Mouse (Mus musculus) 3T3-L1 (cell line): ENCODE results near the gene Kif3b.

Experiments
- DNase-seq: peaks from one replicate; pipeline ENCODE4 v3.0.0-alpha.2; 2015; ENCODE audit warnings: low read depth, low spot score

Kif3b gene

DNA sequence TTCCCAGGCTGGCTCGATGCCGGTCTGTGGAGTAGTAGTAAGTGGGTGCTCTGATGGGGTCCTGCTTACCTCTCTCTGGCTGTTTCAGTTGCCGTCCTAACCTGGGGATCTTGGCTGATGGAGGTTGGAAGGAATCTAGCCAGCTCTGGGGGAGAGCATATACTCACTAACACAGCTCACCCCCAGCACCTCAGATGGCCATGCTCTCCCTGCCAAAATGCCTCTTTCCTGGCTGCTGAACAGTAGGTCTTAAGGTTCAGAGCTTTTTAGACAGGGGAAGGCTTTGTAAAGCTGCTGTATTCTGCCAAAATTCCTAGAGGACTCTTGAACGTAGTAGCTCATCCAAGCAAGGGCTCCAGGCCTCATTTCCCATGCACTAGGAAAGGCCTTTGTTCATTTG lies 6.6 kb downstream of the Kif3b start:
- DNase-seq = no peak

DNA sequence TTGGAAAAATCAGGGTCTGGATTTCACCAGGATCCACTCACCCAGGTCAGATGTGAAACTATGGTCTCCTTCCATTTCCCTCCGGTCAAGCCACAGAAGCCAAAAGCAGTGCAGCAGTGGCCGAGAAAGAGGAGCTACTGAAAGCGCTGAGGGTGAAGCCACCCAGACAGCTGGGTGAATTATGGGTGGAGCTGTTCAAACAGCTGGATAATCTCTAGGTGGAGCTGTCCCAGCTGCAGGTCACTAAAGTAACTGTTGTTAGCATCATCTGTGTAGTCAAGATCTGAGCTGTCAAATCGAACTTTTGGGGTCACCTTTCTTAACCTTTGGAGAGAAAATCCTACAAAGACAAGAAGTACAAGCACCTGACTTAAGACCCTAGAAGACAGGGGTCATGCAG lies 7.2 kb downstream of the Kif3b start:
- no peak for DNase-seq

DNA sequence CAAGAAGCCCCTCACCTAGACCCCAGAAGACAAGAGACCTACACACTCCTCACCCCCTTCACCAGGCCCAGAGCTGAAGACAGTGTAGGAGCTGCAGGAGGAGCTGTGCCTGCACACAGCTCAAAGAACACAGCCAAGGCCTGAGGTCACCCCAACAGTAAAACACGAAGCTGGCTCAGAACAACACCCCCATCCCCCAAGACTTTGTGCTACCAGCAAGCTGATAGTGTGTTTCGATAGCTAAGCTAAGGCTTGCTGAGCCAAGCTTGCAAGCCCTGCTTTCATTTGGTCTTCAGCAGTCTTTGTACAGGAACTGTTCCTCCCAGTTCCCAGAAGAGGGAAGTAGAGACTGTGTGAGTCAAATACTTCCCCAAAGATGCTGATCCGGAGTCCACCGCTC lies 7.7 kb downstream of the Kif3b start:
- DNase-seq = no peak

DNA sequence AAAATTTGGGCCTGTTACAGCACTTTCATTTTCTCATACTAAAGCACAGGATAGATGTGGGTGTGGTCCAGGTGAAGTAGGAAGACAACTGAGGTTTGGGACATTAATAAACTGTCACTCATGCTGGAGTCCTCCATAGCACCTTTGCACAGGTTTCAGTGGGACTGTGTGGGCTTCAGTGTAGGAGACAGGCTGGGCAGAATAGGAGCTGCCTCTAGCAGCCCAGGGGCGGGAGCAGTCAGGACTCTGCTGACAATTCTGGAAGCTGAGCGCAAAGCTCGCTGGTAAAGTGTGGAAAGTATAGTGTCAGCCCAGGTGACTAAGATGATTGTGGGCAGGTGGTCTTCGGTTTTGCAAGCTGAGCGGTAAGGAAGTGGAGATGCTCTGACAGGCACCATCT lies 9.9 kb downstream of the Kif3b start:
- DNase-seq = no peak

DNA sequence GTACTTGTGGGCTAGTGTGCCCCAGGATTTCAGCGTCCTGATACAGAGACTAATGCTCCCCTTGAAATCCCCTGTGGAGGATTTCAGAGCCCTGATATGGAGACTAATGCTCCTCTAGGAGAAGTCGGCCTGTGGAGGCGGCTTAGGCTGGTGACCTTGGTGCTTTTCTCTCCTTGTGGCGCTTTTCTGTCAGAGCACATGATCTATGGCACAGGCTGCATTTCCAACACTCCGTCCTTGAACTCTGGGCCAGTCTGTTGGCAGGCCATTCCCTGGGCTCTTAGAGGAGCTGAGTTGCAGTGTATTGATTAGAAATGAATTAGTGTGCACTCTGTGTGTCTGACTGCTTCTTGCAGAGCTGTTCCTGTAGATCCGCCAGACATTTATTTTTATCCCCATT lies 14.0 kb downstream of the Kif3b start:
- DNase-seq = no peak

DNA sequence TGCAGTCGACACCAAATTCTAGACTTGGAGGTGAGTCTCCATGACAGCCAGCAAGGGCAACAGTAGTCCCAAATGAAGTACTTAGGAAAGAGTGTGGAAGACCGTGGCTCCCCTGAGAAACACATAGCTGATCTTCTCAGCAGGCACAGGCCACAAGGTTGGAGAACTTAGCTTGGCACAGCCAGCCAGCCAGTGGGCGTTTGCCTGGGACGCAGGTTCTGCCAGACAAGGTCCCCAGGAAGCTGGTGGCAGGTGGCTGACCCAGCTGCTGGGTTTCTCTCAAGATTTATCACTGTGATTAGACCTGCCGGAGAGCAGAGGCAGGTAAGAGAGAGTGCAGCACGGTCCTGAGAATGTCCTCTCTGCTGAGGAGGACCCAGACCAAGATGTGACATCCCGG lies 17.4 kb downstream of the Kif3b start:
- no peak for DNase-seq

DNA sequence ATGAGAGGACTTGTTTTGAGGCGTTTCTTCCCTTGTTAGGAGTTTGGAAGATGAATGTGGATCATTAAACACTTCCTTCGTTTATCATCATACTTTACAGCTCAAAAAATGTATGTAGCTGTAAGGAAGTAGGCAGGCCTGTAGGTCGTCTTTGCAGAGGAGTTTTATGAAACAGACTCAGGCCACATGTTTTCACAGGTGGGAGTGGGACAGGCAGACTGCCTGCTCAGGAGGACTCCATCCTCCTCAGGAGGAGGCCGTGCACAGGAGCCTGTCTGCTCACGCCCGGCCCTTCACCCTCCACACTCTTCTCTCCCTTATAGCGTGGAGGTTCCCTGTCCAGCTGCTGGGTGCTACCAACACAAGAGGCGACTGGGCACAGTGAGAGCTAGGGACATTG lies 17.9 kb downstream of the Kif3b start:
- no peak for DNase-seq

DNA sequence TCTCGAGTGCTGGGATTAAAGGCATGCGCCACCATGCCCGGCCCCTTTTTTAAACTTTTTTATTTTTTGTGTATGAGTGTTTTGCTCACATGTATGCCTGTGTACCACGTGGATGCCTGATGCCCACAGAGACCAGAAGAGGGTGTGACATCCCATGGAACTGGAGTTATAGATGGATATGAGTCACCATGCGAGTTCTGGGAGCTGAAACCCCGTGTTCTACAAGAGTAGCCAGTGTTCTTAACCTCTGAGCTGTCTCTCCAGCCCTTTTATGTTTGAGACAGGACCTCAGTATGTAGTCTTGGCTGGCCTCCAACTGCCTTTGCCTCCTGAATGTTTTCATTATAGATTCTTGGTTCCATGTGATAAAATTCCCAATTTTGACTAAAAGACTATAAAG lies 19.0 kb downstream of the Kif3b start:
- DNase-seq = peak; percentile 96

DNA sequence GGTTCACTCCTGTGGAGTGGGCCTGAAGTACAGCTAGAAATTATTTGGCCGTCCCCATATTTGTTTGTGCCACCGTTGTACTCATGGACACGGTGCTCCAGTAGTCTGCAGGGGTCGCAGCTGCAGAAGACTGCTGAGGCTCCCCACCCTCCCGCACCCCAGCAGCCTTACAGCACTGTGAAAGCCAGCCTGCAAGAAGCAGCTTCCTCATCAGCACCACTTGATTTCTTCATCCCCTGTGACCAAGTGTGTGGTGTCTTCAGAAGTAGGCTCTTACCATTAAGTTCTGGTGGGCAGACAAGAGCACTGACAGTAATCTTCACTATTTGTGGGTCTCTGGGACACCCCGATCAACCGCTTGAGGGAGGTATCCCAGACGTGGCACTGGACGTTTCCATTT lies 21.7 kb downstream of the Kif3b start:
- no peak for DNase-seq

DNA sequence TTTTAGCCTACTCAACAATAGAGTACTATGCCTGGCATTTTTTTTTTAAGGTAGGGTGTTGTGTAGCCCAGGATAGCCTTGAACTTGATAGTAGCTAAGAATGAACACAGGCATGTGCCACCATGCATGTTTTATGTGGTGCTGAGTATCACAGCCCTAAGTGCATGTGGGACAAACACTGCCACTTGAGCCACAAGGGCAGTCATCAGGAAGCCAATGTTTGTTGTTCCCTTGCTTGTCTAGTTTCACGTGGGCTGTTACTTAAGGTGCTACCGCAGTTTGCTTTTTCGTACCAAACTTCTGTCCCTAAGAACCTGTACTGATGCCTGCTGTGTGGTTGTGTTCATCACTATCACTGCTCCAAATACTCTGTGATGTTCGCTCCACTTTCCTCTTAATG lies 27.2 kb downstream of the Kif3b start:
- DNase-seq = no peak

DNA sequence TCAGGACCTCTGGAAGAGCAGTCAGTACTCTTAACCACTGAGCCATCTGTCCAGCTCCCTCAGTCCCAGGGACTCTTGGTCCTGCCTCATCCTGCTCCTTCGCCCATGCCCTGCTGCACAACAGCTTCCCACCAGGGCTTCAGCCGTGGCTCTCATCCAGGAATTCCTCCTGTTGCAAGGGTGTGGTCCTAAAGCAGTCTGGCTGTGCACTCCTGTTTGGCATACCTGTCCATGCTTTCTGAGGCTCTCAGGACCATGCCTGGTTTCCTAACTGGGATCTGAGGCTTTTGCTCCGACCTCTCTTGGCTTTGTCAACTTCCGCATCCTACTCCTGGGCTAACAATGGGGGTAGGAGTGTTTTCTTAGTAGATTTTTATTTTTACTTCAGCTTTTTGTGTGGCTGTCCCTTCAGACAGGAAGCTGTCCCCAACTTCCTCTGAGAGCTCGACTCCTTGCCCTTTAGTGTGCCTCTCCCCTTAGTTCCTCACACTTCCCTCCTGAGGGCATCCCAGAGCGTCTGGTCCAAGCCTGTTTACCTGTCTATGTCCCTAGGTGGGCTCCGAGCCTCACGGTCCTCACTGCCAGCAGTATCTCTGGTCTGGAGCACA lies 27.9 kb downstream of the Kif3b start:
- no peak for DNase-seq

DNA sequence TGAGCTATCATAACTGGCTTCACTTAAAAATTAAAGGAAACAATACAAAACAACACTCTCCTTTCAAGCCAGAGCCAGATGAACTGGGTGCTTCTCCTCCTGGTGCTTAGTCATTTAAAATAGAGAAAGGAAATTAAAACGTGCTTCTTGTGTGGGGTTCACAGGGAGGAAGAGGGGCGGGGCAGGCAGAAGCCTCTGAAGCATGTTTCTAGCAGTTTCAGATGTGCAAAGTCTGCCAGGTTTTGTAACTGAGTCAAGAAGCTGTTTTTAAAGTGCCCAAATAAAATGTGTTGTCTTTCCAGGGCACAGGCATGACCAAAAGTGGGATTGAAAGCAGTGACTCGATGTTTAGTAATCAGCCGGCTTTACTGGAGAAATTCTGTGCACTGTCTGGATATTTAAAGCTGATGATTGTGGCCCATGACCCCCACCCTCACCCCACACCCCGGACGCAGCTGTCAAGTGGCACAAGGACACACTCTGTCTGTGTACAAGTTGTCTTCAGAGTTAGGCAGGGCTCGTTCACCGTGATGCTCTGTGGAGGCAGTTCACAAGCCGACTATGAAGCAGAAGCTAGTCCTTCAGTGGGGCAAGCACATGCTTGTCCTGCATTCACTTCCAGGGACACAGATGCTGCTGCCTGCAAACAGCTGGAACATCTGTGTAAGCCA lies 34.6 kb downstream of the Kif3b start:
- peak; percentile 58 for DNase-seq

DNA sequence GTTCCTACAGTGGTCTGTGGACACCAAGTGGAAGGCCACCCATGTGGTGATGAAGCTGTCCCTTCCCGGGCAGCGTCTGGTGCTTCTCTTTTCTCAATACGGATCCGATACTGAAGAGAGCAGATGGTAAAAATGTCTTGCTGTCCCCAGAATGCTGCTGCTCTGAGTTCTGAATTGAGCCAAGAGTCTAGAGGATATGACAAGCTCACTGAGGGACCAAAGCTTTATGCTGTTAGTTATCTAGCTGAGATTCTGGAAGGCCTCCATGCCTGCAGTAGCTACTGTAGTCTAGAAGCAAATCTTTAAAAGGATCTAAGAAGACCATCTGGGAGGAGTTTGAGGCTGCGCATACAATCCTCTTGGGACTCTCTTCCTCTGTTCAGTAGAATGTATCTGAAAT lies 41.1 kb downstream of the Kif3b start:
- no peak for DNase-seq

DNA sequence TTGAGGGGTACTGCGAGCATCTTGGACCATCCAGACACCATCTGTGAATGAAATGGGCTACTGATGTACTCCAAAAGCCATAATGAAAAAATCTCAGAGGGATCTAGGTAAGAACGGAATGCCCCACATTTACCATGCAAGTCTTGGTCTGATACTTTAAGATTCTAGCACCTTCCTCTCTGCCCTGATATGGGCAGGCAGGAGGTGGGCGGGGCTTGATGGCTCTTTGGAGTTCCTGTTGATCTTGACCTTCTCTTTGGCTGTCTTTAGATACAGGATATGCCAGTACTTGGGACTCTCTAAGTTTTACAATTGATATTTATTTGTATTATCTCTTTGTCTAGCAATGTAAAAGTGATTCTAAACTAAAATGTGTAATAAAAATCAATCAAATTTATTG lies 41.8 kb downstream of the Kif3b start:
- no peak for DNase-seq

DNA sequence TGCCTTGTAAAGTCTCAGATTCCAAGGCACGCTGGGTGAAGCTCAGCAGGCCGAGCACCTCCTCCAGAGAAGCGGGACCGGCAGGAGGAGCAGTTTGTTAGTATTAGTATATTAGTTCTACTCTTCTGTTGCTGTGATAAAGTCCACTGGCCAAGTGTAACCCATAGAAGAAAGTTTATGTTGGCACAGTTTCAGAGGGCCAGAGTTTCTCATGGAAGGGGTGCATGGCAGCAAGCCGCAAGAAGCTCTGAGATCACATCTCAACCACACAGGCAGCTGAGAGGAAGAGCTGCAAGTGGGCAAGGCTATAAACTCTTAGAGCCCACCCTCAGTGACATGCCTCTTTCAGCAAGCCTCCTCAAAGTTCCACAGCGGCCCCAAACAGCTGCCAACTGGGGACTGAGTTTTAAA lies 42.6 kb downstream of the Kif3b start:
- no peak for DNase-seq

DNA sequence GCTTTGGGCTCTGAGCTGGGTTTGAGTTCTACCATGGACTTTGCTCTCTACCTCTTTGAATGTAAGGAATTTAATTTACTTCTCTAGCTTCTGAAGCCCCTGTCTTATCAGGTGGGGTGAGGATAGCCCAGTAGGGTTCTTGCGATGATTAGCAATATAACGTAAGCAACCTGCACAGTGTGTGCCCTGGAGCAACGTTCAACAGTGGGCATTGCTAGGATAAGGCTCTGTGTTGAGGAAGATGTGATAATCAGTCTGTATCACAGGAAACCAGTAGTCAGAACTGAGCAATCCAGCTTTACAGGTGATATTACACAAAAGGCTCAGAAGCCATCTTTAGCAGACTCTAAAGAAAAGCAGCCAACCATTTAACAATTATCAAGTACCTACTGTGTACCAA lies 43.1 kb downstream of the Kif3b start:
- no peak for DNase-seq

DNA sequence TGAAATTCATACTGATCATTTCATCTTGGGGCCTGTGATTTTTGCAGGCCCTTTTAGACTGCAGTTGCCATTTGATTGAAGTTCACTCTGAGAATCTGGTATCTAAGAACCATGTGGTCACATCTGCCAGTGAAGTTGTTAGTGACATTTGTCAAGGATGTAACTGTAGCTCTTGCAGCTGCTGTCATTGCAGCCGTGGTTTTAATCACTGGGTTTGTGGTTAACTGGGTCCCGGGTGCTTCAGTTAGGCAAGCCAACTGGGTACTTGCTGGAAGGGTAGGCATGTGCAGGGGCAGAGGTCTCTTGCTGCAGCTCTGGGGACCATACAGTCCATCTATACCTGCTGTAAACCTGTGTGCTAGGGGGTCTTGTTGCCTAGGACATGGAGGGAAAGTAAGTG lies 44.9 kb downstream of the Kif3b start:
- no peak for DNase-seq

DNA sequence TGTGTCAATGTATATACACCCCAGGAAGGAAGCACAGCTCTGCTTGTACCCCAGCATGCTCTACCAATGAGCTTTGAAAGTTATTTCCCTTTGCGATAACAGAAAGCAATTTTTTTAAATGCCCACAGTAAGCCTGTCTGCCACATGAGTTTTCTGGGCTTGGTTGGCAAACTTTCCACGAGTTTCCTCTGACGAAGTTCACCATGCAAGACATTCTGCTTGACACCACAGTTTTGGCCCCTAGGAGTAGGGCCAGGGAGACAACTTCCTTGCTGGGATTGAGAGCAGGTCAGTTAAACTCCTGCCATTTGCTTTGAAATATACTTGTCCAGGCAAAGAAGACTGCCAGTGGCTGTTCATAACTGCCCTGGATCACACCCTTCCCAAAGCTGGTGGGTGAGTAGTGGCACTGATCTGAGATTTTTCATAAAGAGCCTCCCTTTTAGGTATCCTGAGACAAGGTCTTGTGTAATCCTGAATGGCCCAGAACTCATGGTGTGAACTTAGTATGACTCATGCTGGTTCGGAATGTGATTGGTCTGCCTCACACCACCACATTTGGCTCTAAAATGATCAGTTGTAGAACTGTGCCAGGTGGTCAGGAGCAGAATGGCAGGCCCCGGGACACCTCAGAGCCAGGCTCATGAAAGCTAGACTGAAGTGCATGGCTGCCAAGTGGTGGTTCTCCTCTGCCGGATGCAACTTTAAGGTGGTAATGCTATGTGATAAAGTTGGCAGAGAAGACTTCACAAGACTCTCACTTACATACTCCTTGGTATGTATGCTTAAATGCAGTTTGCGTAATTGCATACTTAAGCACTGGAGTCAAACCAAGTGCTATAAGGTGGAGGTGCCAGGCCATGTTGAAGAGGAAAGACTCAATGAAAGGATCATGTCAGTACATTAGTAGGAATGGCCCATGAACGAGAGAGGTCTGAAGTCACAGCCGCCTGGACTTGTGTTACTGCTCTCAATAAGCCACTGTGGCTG lies 47.4 kb downstream of the Kif3b start:
- DNase-seq = peak; percentile 89

DNA sequence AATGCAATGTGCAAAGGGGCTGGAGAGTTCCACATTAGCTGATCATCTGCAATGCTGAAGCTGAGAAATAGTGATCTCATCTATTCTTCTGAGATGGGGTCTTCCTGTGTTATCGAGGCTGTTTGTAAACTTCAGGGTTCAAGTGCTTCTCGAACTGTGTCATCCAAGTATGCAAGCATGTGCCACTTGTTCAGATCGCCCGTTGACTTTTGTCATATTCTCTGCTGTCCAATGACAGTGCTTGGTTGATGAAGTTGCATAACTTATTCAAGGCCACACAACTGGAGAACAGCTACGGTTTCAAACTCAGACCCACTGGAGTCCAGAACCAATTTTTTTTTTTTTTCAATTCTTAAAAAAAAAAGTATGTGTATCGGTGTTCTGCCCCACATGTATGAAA lies 51.0 kb downstream of the Kif3b start:
- DNase-seq = no peak

DNA sequence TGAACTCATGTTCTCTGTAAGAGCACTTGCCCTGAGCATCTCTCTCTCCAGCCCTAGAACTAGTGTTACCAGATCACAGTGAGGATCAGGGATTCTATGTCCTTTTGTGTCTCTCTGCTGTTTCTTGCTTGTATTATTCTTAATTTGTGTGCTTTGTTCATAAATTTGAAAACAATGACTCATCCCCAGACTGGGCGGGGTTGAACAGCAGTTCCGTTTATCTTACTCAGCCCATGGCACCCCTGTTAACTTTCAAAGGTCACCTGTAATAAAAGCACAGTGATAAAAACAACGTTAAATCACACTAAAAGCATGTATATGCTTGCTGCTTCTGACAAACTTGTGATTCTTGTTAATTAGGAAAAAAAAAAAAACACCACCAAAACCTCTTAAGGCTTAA lies 51.4 kb downstream of the Kif3b start:
- peak; percentile 45 for DNase-seq

DNA sequence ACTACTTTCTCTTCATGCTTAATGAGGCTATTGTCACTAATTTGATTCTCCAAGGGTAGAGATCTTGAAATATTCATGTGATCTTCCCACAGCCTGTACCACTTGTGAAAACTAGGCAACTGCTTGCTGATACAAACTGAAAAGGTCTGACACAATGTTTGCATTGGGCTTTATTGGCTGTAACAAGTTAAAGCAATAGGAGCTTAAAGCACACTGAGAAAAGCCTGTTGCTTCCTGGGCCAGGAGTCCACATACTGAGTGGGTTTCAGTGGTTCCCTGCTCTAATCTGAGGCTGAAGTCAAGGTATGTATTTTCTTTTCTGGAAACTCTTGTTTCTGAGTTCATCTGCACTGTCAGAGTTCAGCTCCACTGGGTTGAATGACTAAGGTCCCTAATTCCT lies 52.0 kb downstream of the Kif3b start:
- no peak for DNase-seq

DNA sequence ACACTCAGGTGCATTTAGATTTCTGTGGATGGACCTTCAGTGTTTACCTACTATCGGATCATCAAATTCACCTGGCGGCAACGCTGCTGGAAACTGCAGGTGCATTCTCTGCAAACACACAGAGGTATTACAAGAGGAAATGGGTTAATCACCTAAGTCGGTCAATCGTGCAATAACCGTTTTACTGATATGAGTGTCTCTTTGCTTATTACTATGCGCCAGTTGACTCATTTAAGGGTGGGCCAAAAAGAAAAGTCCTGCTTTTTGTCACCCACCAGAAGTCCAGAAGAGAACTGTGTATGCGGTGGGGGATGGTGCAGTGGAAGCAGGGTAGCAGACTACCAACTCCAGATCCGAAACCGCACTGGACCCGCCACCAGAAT lies 53.8 kb downstream of the Kif3b start:
- DNase-seq = no peak
